Mouse (Mus musculus) B cell, adult (primary cell): ENCODE data around the gene Nudt21. TPM values are rescaled to one million over a fixed set of nuclear protein-coding genes. Genes with fewer than 3 reads are reported as not detected.

Experiments used
- total RNA-seq: library from RNA; stranded (reverse); gene quantifications from 4 replicates; pipeline ENCODE4 v1.2.4, GENCODE M21; 2023; ENCODE audit not compliant: inconsistent age

The Nudt21 gene
- 43.4 to 52.6 TPM (median 48.3 TPM) in 4 replicates for total RNA-seq

GRCm38 (mm10) chr8:94036944-94037524, at the start of gene Nudt21, which contains the start of gene Ogfod1:
Gene Nudt21, minus strand, starts transcription at chr8:94037031.
Gene Ogfod1, plus strand, starts transcription at chr8:94037198.

GRCm38 (mm10) chr8:94012013-94012951, 24.5 kb downstream of the Nudt21 start, which contains the start of gene Amfr:
Gene Amfr, minus strand, starts transcription at chr8:94012842.

Other genes starting within 250 kb of the Nudt21 start
- not detected in 4 replicates for gene Gnao1, start 227.1 kb downstream of the Nudt21 start, total RNA-seq
- 71.8 to 79.4 TPM (median 78.0 TPM) in 4 replicates for gene Amfr, start 24.2 kb downstream of the Nudt21 start, total RNA-seq
- gene Ogfod1, start 167 bp upstream of the Nudt21 start, total RNA-seq: 13.1 to 20.6 TPM (median 19.4 TPM) in 4 replicates
- gene Bbs2, start 61.9 kb upstream of the Nudt21 start, total RNA-seq: 19.4 to 20.9 TPM (median 20.6 TPM) in 4 replicates
- gene Mt4, start 100.2 kb upstream of the Nudt21 start, total RNA-seq: not detected in 4 replicates
- not detected in 4 replicates for gene Mt3, start 115.6 kb upstream of the Nudt21 start, total RNA-seq
- gene Mt2, start 135.6 kb upstream of the Nudt21 start, total RNA-seq: 1.6 to 2.5 TPM (median 1.7 TPM) in 3 of 4 replicates, not detected in the other
- gene Mt1, start 142.1 kb upstream of the Nudt21 start, total RNA-seq: 6.3 to 11.5 TPM (median 8.3 TPM) in 4 replicates
- 30.9 to 35.4 TPM (median 34.1 TPM) in 4 replicates for gene Nup93, start 177.5 kb upstream of the Nudt21 start, total RNA-seq